Mouse (Mus musculus) ES-E14 (cell line): Measurements from ENCODE around the gene Mtr.

Experiments
- CHD2 ChIP-seq: IDR thresholded peaks from 2 replicates; pipeline ENCODE4 v1.6.1; 2014; ENCODE audit warnings: mild to moderate bottlenecking, low read depth, low read length, inconsistent platforms
- HCFC1 ChIP-seq: IDR thresholded peaks from 2 replicates; pipeline ENCODE4 v1.6.1; 2012; ENCODE audit warnings: low read length, inconsistent platforms, borderline replicate concordance; ENCODE audit not compliant: insufficient read depth
- MAFK ChIP-seq: IDR thresholded peaks from 2 replicates; pipeline ENCODE4 v1.6.1; 2014; ENCODE audit warnings: mild to moderate bottlenecking, low read depth, low read length, inconsistent platforms; ENCODE audit not compliant: insufficient read depth
- ZC3H11A ChIP-seq: IDR thresholded peaks from 2 replicates; pipeline ENCODE4 v1.6.1; 2012; ENCODE audit warnings: low read depth, mild to moderate bottlenecking, inconsistent platforms, low read length, borderline replicate concordance
- ZNF384 ChIP-seq: IDR thresholded peaks from 2 replicates; pipeline ENCODE4 v1.6.1; 2012; ENCODE audit warnings: low read depth, low read length, inconsistent platforms

- TF ChIP-seq CHD2: no peak
- no peak for TF ChIP-seq MAFK
- TF ChIP-seq HCFC1: no peak
- TF ChIP-seq ZNF384: no peak
- no peak for TF ChIP-seq ZC3H11A
These were observed 38.8 kb upstream of the Mtr start for GRCm38 (mm10) chr13:12296701-12297100.
